Mouse (Mus musculus): ENCODE data around the gene Zdhhc23.

DNA sequence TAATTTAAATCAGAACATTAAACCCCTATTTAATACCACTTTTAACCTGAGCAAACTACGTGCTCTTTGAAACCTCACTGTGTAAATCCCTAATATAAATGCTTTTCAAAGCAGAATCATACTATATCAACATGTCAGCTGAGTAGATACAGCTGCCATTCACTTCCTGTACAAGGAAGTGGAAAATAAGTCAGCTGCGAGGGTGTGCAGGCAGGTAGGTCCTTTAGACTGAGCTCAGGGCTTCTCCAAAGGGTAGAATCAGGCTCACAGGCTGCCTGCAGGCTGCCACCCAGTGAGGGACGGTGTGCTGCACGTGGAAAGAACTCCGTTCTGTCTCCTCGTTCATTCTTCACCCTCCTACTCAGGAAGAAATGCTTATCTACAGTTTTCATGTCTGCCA is 24.7 kb downstream of the Zdhhc23 start:
- TF ChIP-seq MAX (IDR thresholded peaks at IDR 0.05; ENCODE audit: low read depth) (no peak), POLR2A (IDR thresholded peaks at IDR 0.05; ENCODE audit: insufficient read length, low read depth) (no peak), TCF12 (IDR thresholded peaks at IDR 0.05; ENCODE audit: insufficient read depth, poor library complexity, severe bottlenecking) (no peak), CEBPB (IDR thresholded peaks at IDR 0.05; ENCODE audit: insufficient read depth, poor library complexity, severe bottlenecking) (no peak), E2F4 (IDR thresholded peaks at IDR 0.05; ENCODE audit: insufficient read depth) (no peak), MYOD1 (IDR thresholded peaks at IDR 0.05; ENCODE audit: control insufficient read depth in 1 of 3, insufficient read length in 2 of 3, low read depth in 2 of 3) (no peak)
